Mouse (Mus musculus): Measurements from ENCODE around the gene Bpifa5. TPM values are rescaled to one million over a fixed set of nuclear protein-coding genes. Genes with fewer than 3 reads are reported as not detected.

Bpifa5 gene
- polyA plus RNA-seq, 2 experiments: not detected

DNA sequence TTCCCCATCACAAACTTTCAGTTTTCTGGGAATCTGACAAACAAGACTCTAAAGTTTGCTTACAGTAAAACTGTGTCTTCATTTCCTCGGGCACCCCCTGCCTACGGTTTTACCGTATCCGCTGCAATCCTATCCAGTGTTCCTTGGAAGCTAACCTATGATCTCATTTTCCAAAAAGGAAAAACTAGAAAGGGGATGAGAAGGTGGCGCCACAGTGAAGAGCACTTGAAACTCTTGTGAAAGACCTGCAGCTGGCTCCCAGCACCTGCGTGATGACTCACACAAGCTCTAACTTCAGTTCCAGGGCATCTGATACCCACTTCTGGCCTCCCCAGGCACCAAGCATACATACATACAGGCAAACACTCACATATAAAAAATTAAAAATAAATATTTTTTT is 22.9 kb downstream of the Bpifa5 start:
- DNase-seq (ENCODE audit: low spot score): no peak

DNA sequence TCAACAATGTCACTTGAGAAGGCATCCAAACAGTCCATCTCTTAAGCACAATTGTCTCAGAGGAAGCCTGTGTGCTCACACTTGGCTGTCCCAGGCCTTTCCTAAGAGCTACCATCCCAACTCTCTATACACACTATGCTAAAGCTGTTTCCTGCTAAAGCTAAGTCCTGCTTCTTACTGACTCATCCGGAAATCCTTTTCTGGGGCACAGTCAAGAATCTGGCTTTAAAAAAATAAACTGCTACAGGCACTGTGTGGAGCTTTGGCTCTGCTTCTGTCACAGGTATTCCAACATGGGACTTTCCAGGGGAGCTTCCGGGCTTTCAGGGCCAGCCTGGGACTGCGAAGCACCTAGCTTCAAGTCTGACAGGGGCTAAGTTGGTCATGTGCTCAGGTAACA is 23.3 kb downstream of the Bpifa5 start:
- 84% methylated on average over 3 of the region's 3 CpGs for WGBS
- TF ChIP-seq POLR2A (IDR thresholded peaks at IDR 0.05; ENCODE audit: borderline replicate concordance, extremely low read depth, insufficient read depth, insufficient read length): no peak
- ATAC-seq (ENCODE audit: low FRiP score, low read depth) (no peak), DNase-seq (ENCODE audit: low spot score) (no peak)
- H3K4me2 ChIP-seq (replicated peaks; ENCODE audit: low read depth, low read length, severe bottlenecking): no peak overlapping the region
- H3K9me3 ChIP-seq (ENCODE audit: control insufficient read depth, low read length): no peaks in the 10 kb centered on the region
- no peaks in the 10 kb centered on the region for H3K36me3 ChIP-seq (ENCODE audit: control insufficient read depth, insufficient read depth, low read length)
- no peaks in the 10 kb centered on the region for H3K4me1 ChIP-seq (ENCODE audit: control insufficient read depth, insufficient read depth, low read length)
- no peak overlapping the region for H3K4me3 ChIP-seq (replicated peaks; ENCODE audit: low read length)
- no peak overlapping the region for H3K9ac ChIP-seq (ENCODE audit: low read depth, low read length, severe bottlenecking)
- H3K27ac ChIP-seq (replicated peaks; ENCODE audit: low read depth, low read length): no peak overlapping the region
- H3K27me3 ChIP-seq (ENCODE audit: control insufficient read depth, insufficient read depth, low read length): no peaks in the 10 kb centered on the region

More for the DNA sequence above, 22.9 kb downstream of the Bpifa5 start:
- no peak for TF ChIP-seq POLR2A (IDR thresholded peaks at IDR 0.05; ENCODE audit: borderline replicate concordance, extremely low read depth, insufficient read depth, insufficient read length)
- Histone ChIP-seq H3K4me3 (replicated peaks; ENCODE audit: low read length) (no peak overlapping the region), H3K4me2 (replicated peaks; ENCODE audit: low read depth, low read length, severe bottlenecking) (no peak overlapping the region), H3K27ac (replicated peaks; ENCODE audit: low read depth, low read length) (no peak overlapping the region), H3K36me3 (ENCODE audit: control insufficient read depth, insufficient read depth, low read length) (no peaks in the 10 kb centered on the region), H3K4me1 (ENCODE audit: control insufficient read depth, insufficient read depth, low read length) (no peaks in the 10 kb centered on the region), H3K9ac (ENCODE audit: low read depth, low read length, severe bottlenecking) (no peak overlapping the region), H3K9me3 (ENCODE audit: control insufficient read depth, low read length) (no peaks in the 10 kb centered on the region), H3K27me3 (ENCODE audit: control insufficient read depth, insufficient read depth, low read length) (no peaks in the 10 kb centered on the region)
- 81% methylated on average over 6 of the region's 6 CpGs for WGBS
- ATAC-seq (ENCODE audit: low FRiP score, low read depth): no peak

DNA sequence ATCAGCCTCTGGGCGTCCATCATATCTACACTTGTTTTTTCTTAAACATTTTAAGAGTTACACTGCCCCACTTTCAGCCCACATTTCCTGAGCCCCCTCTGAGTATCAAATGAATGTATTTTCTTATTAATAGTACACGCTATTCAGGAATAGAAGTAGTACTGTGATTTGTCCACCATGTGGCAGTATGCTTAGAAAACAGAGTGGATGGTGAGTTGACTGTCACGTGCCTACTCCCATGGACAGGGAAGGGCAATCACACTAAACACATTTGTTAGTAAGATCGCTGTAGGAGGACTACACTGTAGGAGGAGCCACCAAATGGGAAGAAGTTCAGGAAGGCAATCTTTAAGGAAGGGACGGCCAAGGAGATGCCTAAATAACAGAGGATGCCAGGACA is 25.1 kb downstream of the Bpifa5 start:
- H3K4me2 ChIP-seq (replicated peaks; ENCODE audit: low read depth, low read length, severe bottlenecking): no peak overlapping the region
- H3K4me1 ChIP-seq (ENCODE audit: control insufficient read depth, insufficient read depth, low read length): no peaks in the 10 kb centered on the region
- WGBS: 41% methylated on average over 5 of the region's 5 CpGs

DNA sequence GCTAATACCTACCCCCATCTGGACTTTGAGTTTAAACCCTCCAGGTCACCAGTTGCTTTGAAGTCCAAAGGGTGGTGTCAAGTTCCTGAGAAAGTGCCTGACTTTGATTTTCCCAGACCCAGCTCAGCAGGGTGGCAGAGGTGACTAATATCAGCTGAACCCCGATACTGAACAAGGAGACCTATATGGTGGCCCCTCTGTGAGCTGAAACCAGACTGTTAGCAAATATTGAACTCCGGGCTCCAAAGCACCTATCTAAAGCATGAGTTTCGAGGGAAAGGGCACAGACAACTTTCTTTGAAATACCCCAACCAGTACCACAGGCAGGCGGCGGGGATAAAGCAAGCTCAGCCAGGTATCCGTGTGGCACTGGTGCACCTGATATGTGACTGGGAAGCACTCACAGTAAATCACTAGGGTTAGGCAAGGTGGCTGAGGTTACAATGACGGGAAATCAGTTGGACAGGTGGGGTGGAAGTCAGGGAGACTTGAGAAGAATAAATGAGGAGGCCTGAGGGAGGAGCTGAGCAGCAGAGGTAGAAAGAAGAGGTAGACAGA is 27.5 kb downstream of the Bpifa5 start:
- Histone ChIP-seq H3K4me2 (replicated peaks; ENCODE audit: low read depth, low read length, severe bottlenecking) (no peak overlapping the region), H3K27me3 (ENCODE audit: control insufficient read depth, insufficient read depth, low read length) (no peaks in the 10 kb centered on the region), H3K9me3 (ENCODE audit: control insufficient read depth, low read length) (no peaks in the 10 kb centered on the region), H3K36me3 (ENCODE audit: control insufficient read depth, insufficient read depth, low read length) (no peaks in the 10 kb centered on the region), H3K4me1 (ENCODE audit: control insufficient read depth, insufficient read depth, low read length) (no peaks in the 10 kb centered on the region), H3K27ac (replicated peaks; ENCODE audit: low read depth, low read length) (no peak overlapping the region), H3K4me3 (replicated peaks; ENCODE audit: low read length) (no peak overlapping the region), H3K9ac (ENCODE audit: low read depth, low read length, severe bottlenecking) (no peak overlapping the region)
- no peak for TF ChIP-seq POLR2A (IDR thresholded peaks at IDR 0.05; ENCODE audit: borderline replicate concordance, extremely low read depth, insufficient read depth, insufficient read length)
- ATAC-seq (ENCODE audit: low FRiP score, low read depth): no peak
- no peak for DNase-seq (ENCODE audit: low spot score)
- WGBS: 65% methylated on average over 7 of the region's 7 CpGs

More for the DNA sequence above, 25.1 kb downstream of the Bpifa5 start:
- ATAC-seq (ENCODE audit: low FRiP score, low read depth): no peak
- DNase-seq (ENCODE audit: low spot score): no peak
- H3K36me3 ChIP-seq (ENCODE audit: control insufficient read depth, insufficient read depth, low read length): no peaks in the 10 kb centered on the region
- H3K4me3 ChIP-seq (replicated peaks; ENCODE audit: low read length): no peak overlapping the region
- no peaks in the 10 kb centered on the region for H3K9me3 ChIP-seq (ENCODE audit: control insufficient read depth, low read length)
- H3K27ac ChIP-seq (replicated peaks; ENCODE audit: low read depth, low read length): no peak overlapping the region
- no peak overlapping the region for H3K9ac ChIP-seq (ENCODE audit: low read depth, low read length, severe bottlenecking)
- no peaks in the 10 kb centered on the region for H3K27me3 ChIP-seq (ENCODE audit: control insufficient read depth, insufficient read depth, low read length)
- TF ChIP-seq POLR2A (IDR thresholded peaks at IDR 0.05; ENCODE audit: borderline replicate concordance, extremely low read depth, insufficient read depth, insufficient read length): no peak

DNA sequence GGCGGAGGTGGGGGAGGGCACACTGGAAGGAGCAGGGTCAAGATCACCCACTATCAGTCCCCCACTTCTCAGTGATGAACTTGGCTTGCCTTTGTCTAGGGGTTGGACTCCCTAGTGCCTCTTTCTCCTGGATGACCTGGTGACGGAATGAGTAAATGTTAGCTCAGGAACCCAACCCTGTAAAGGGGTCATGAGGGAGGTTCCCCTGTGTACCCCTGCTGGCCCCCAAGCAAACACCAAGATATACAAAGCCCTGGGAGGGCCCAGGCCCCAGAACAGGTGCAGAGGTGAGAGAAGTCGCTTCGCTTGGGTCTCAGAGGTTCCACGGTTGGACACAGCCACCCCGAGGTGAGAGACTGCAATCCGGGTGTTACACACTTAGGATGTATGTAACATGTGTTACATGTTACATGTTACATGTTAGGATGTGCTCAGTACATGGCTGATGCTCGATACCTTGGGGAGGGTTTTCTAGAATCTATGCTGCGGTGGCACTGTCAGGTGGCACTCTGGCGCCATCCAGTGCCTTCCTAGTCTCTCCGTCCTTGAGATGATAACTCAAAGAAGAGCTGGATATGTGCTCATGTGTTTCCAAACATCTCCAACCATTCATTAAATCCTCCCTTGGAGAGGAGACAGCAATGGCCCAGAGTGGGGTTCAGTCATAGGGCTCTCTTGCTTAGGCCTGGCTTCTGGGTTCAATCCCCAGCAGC is 28.3 kb downstream of the Bpifa5 start, which contains the start of gene Bpifb1:
TSS of gene Bpifb1 (plus strand) at position 273 of the 713 bp plus-strand sequence.
- Histone ChIP-seq H3K4me2 (replicated peaks; ENCODE audit: low read depth, low read length, severe bottlenecking) (no peak within 1 kb of the TSS), H3K27me3 (ENCODE audit: control insufficient read depth, insufficient read depth, low read length) (no peaks in the 10 kb centered on the region), H3K36me3 (ENCODE audit: control insufficient read depth, insufficient read depth, low read length) (no peaks in the 10 kb centered on the region), H3K4me1 (ENCODE audit: control insufficient read depth, insufficient read depth, low read length) (no peaks in the 10 kb centered on the region), H3K9me3 (ENCODE audit: control insufficient read depth, low read length) (no peaks in the 10 kb centered on the region), H3K9ac (ENCODE audit: low read depth, low read length, severe bottlenecking) (no peak within 1 kb of the TSS), H3K4me3 (replicated peaks; ENCODE audit: low read length) (no peak within 1 kb of the TSS), H3K27ac (replicated peaks; ENCODE audit: low read depth, low read length) (no peak within 1 kb of the TSS)
- 87% methylated on average over 11 of the region's 11 CpGs for WGBS
- ATAC-seq (ENCODE audit: low FRiP score, low read depth) (no peak), DNase-seq (ENCODE audit: low spot score) (no peak)
- no peak for TF ChIP-seq POLR2A (IDR thresholded peaks at IDR 0.05; ENCODE audit: borderline replicate concordance, extremely low read depth, insufficient read depth, insufficient read length)
